20 mouse cellular contexts compared by ENCODE assay signal in the genomic region with DNA sequence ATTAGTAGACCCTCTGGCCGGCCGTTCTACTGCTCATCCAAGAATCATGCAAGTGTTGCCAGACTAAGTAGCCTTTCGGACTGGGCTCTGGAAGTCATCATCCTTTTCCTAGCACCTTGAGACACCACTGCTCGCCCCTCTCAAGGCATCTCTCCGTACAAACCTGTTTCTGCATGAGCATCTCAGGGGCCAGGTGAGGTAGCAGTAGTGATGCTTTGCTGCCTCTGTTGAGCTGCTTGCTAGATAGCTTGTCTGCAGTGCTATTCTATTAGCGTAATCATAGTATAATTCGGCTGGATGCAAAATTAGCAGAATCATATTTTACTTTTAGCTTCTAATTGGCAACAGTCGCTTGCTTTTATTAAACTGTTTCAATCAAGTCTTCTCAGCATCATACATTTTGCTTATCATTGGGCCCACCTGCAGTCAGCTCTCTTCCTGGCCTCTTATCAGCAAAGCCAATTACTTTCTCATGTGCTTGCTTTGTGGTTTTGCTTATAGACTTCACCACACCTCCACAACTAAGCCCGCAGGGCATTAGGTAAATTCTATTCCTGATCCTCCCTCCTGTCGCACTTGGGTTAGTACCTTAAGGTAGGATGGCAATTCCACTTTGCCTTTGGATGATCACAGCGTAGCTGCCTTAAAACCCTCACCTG.
DNase-seq lines count a peak whose midpoint lies in the region; ATAC-seq and TF ChIP-seq lines count a peak whose summit lies in the region.
"Had no signal": no experiment of that assay in that cellular context is flagged by ENCODE, and none has a peak within 500 bp of the region (broad histone marks: within the 10 kb centered on the region; RNA-seq: fewer than 3 reads in every experiment).

No protein-coding gene starts in this region.

- H3K4me3 ChIP-seq in layer of hippocampus, adult 2 months = peak overlapping the region; percentile 41; the same call in 1 of the 2 replicates
- no peak overlapping the region for H3K4me3 ChIP-seq in hindbrain, embryonic 13.5 days
- no peak overlapping the region for H3K4me3 ChIP-seq in neural tube, embryonic 13.5 days
- no peak overlapping the region for H3K4me3 ChIP-seq in heart, embryonic 11.5 days (ENCODE audit: low read depth, low read length)
- H3K4me3 ChIP-seq: embryonic facial prominence, embryonic 12.5 days; erythroblast, embryonic 14.5 days; limb, embryonic 10.5 days; megakaryocyte, embryonic 14.5 days had no signal

- WGBS in hindbrain, embryonic 13.5 days = 70% methylated on average over 11 of the region's 11 CpGs
- 74% methylated on average over 11 of the region's 11 CpGs for WGBS in neural tube, embryonic 13.5 days
- 75% methylated on average over 11 of the region's 11 CpGs for WGBS in heart, embryonic 11.5 days (ENCODE audit: insufficient replicate concordance)

- no peak for DNase-seq in layer of hippocampus, adult 2 months (ENCODE audit: low spot score in 2 of 2)
- no peak for DNase-seq in layer of hippocampus, adult 8-10 months (ENCODE audit: low spot score in 2 of 2)
- no peak for DNase-seq in embryo, embryonic 9.5 days (ENCODE audit: extremely low spot score)
- DNase-seq: cerebellum, adult 8-10 months; heart, adult 11 months; kidney, adult 2 months; kidney, postnatal 10 days; lung, adult 18-20 months; lung, postnatal 14 days; thymus, postnatal 4 days had no signal

- peak overlapping the region; percentile 18; the same call in 1 of the 2 replicates for H3K27ac ChIP-seq in layer of hippocampus, adult 2 months
- H3K27ac ChIP-seq in hindbrain, embryonic 13.5 days = peak overlapping the region; percentile 69
- H3K27ac ChIP-seq in neural tube, embryonic 13.5 days (replicated peaks) = peak overlapping the region; percentile 78
- no peak overlapping the region for H3K27ac ChIP-seq in heart, embryonic 11.5 days (ENCODE audit: low read depth, low read length)
- H3K27ac ChIP-seq: embryonic facial prominence, embryonic 12.5 days; limb, embryonic 10.5 days had no signal

- H3K27me3 ChIP-seq in hindbrain, embryonic 13.5 days = no peaks in the 10 kb centered on the region
- H3K27me3 ChIP-seq in neural tube, embryonic 13.5 days = no peaks in the 10 kb centered on the region
- H3K27me3 ChIP-seq in heart, embryonic 11.5 days (ENCODE audit: control insufficient read depth, insufficient read depth, low read length) = no peaks in the 10 kb centered on the region
- H3K27me3 ChIP-seq: embryonic facial prominence, embryonic 12.5 days; megakaryocyte, embryonic 14.5 days had no signal

- H3K9me3 ChIP-seq in hindbrain, embryonic 13.5 days = no peaks in the 10 kb centered on the region
- no peaks in the 10 kb centered on the region for H3K9me3 ChIP-seq in neural tube, embryonic 13.5 days
- H3K9me3 ChIP-seq in heart, embryonic 11.5 days (replicated peaks; ENCODE audit: control insufficient read depth, low read length) = no peaks in the 10 kb centered on the region
- H3K9me3 ChIP-seq: embryonic facial prominence, embryonic 12.5 days; limb, embryonic 10.5 days; megakaryocyte, embryonic 14.5 days had no signal

- H3K4me1 ChIP-seq in hindbrain, embryonic 13.5 days (replicated peaks) = peaks cover 12% of the 10 kb centered on the region
- peaks cover 17% of the 10 kb centered on the region for H3K4me1 ChIP-seq in neural tube, embryonic 13.5 days (replicated peaks)
- H3K4me1 ChIP-seq in heart, embryonic 11.5 days (ENCODE audit: control insufficient read depth, insufficient read depth, low read length) = no peaks in the 10 kb centered on the region
- H3K4me1 ChIP-seq: limb, embryonic 10.5 days had no signal

- H3K9ac ChIP-seq in hindbrain, embryonic 13.5 days = 0 out of 2 replicates have a peak overlapping the region, but pooled peaks have one; percentile 4
- H3K9ac ChIP-seq in neural tube, embryonic 13.5 days = no peak overlapping the region
- no peak overlapping the region for H3K9ac ChIP-seq in heart, embryonic 11.5 days (ENCODE audit: low read depth, low read length)
- H3K9ac ChIP-seq: embryonic facial prominence, embryonic 12.5 days had no signal

- ATAC-seq in hindbrain, embryonic 13.5 days (ENCODE audit: low FRiP score) = peak; percentile 49; the same call in 1 of the 2 replicates
- ATAC-seq in megakaryocyte-erythroid progenitor cell, adult 5-6 weeks (replicated peaks; ENCODE audit: low FRiP score, low TSS enrichment, poor library complexity, severe bottlenecking) = peak; percentile 59
- ATAC-seq in neural tube, embryonic 13.5 days (ENCODE audit: low read depth) = 0 out of 2 replicates have a peak, but pooled peaks have one; percentile 43
- ATAC-seq in monocyte, adult 5-6 weeks (replicated peaks; ENCODE audit: insufficient number of reproducible peaks, low FRiP score, low TSS enrichment, poor library complexity, severe bottlenecking) = no peak
- ATAC-seq in heart, embryonic 11.5 days (replicated peaks; ENCODE audit: insufficient number of reproducible peaks, low FRiP score, low TSS enrichment) = no peak

- H3K36me3 ChIP-seq in hindbrain, embryonic 13.5 days = no peaks in the 10 kb centered on the region
- no peaks in the 10 kb centered on the region for H3K36me3 ChIP-seq in neural tube, embryonic 13.5 days
- no peaks in the 10 kb centered on the region for H3K36me3 ChIP-seq in heart, embryonic 11.5 days (ENCODE audit: control insufficient read depth, insufficient read depth, low read length)
- H3K36me3 ChIP-seq: embryonic facial prominence, embryonic 12.5 days; limb, embryonic 10.5 days had no signal

- peak overlapping the region; percentile 29 for H3K4me2 ChIP-seq in hindbrain, embryonic 13.5 days
- H3K4me2 ChIP-seq in neural tube, embryonic 13.5 days = peak overlapping the region; percentile 37; the same call in 1 of the 2 replicates
- H3K4me2 ChIP-seq in heart, embryonic 11.5 days = no peak overlapping the region
- H3K4me2 ChIP-seq: embryonic facial prominence, embryonic 12.5 days; liver, embryonic 11.5 days had no signal

- no peak for TF ChIP-seq CTCF in layer of hippocampus, adult 2 months (conservative IDR thresholded peaks at IDR 0.05)

Comparison
In these comparisons a context has a peak if more than half of its experiments do, and no peak if none do; other contexts are left out.
1. ATAC-seq: peak in hindbrain, embryonic 13.5 days (single experiment), megakaryocyte-erythroid progenitor cell, adult 5-6 weeks (single experiment) and neural tube, embryonic 13.5 days (single experiment); none in monocyte, adult 5-6 weeks (single experiment) and heart, embryonic 11.5 days (single experiment).